Mouse (Mus musculus) kidney, postnatal 4 days (tissue): ENCODE results near the gene Rbm7.
"Not testable (repeated sequence)": the region's sequence is repeated elsewhere in the genome, so short reads cannot be mapped to it uniquely, and the experiment has no call there.

ENCODE experiments used
- DNase-seq, 2 experiments: peaks; one replicate each; pipeline ENCODE4 v3.0.0; 2021; ENCODE audit warnings: mixed read lengths in 2 of 2

Rbm7 gene

GRCm38 (mm10) chr9:48494817-48495547 lies at the start of gene Rbm7, which contains the start of gene Gm5617:
Gene Rbm7, minus strand, starts transcription at chr9:48495299.
Gene Gm5617, plus strand, starts transcription at chr9:48495442.
- DNase-seq, result peak; percentile 95 to 97

GRCm38 (mm10) chr9:48538688-48539087 lies 43.6 kb upstream of the Rbm7 start:
- DNase-seq, result peak; percentile 58 to 71

GRCm38 (mm10) chr9:48538044-48538645 lies 43.0 kb upstream of the Rbm7 start:
- DNase-seq, result no peak

GRCm38 (mm10) chr9:48537616-48538015 lies 42.5 kb upstream of the Rbm7 start:
- DNase-seq, result not testable (repeated sequence)

GRCm38 (mm10) chr9:48536414-48536813 lies 41.3 kb upstream of the Rbm7 start:
- no peak for DNase-seq

- peak in 1 of 2 experiments; percentile 7 for DNase-seq
These were observed 37.6 kb upstream of the Rbm7 start for GRCm38 (mm10) chr9:48532730-48533129.

- DNase-seq, result no peak
These were observed 37.1 kb upstream of the Rbm7 start for GRCm38 (mm10) chr9:48532203-48532602.

- DNase-seq, result no peak
These were observed 36.2 kb upstream of the Rbm7 start for GRCm38 (mm10) chr9:48531294-48531693.

- DNase-seq, result no peak
These were observed 31.4 kb upstream of the Rbm7 start for GRCm38 (mm10) chr9:48526520-48526919.

GRCm38 (mm10) chr9:48525566-48525965 lies 30.5 kb upstream of the Rbm7 start:
- DNase-seq, result no peak

GRCm38 (mm10) chr9:48520405-48520804 lies 25.3 kb upstream of the Rbm7 start:
- not testable (repeated sequence) for DNase-seq

- peak; percentile 4 to 20 for DNase-seq
These were observed 22.5 kb upstream of the Rbm7 start for GRCm38 (mm10) chr9:48517372-48518130.

GRCm38 (mm10) chr9:48516615-48517371 lies 21.7 kb upstream of the Rbm7 start:
- no peak for DNase-seq

- DNase-seq, result peak in 1 of 2 experiments; percentile 18
These were observed 20.2 kb upstream of the Rbm7 start for GRCm38 (mm10) chr9:48515332-48515731.

GRCm38 (mm10) chr9:48510134-48510533 lies 15.0 kb upstream of the Rbm7 start:
- DNase-seq, result no peak

- no peak for DNase-seq
These were observed 9.8 kb upstream of the Rbm7 start for GRCm38 (mm10) chr9:48504741-48505365.

GRCm38 (mm10) chr9:48503001-48503400 lies 7.9 kb upstream of the Rbm7 start:
- no peak for DNase-seq

- DNase-seq, result no peak
These were observed 6.1 kb upstream of the Rbm7 start for GRCm38 (mm10) chr9:48501192-48501591.

GRCm38 (mm10) chr9:48495548-48495932 lies 441 bp upstream of the Rbm7 start:
- DNase-seq, result no peak

GRCm38 (mm10) chr9:48481214-48482134 lies 13.6 kb downstream of the Rbm7 start:
- no peak for DNase-seq
